Mouse (Mus musculus) G1E-ER4 (cell line): ENCODE data around the gene Slc25a10. TPM values are rescaled to one million over a fixed set of nuclear protein-coding genes. Genes with fewer than 3 reads are reported as not detected.

Experiments used
- GATA1 ChIP-seq: IDR thresholded peaks from one replicate; pipeline ENCODE4 v1.8.0; 2012; ENCODE audit warnings: low read length, inconsistent platforms
- polyA plus RNA-seq: library from polyadenylated mRNA; stranded (reverse); fragments of >175 nt; gene quantifications from 2 replicates; pipeline ENCODE4 v1.2.3, GENCODE M21; 2012

Slc25a10 gene
- 74.6 and 83.7 TPM in 2 replicates for polyA plus RNA-seq

DNA sequence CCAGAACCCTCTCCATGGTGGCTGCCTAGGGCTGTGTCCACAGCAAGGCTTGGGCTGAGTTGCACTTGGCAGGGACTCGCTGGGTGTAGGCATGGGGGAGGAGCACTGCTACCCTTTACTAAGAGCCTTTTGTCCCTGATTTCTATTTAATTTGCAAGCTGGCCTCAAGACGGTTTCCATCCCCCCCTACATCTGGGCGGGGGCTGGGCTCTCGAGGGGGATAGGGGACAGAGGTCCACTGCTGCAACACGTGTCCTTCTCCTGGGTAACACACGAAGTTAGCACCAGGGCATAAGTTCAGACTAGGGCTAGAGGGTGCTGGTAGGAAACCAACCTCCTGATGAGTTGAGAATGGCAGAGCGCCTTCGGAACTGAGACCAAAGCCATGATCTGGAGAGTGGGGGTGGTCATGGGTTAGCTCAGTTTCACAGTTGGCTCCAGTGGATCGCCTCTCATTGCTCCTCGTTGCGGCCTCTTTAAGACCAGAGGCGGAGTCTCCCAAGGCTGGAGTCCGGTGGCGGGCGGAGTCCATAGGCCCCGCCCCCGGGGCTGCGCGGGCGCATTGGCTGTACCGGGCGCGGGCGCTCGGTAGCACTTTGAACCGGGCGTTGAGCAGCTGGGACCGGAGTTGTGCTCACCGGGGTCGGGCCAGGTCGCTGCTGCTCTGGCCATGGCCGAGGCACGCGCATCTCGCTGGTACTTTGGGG, at the start of gene Slc25a10:
TSS of gene Slc25a10 (plus strand) at position 524 of the 707 bp plus-strand sequence.
- TF ChIP-seq GATA1 = no peak

DNA sequence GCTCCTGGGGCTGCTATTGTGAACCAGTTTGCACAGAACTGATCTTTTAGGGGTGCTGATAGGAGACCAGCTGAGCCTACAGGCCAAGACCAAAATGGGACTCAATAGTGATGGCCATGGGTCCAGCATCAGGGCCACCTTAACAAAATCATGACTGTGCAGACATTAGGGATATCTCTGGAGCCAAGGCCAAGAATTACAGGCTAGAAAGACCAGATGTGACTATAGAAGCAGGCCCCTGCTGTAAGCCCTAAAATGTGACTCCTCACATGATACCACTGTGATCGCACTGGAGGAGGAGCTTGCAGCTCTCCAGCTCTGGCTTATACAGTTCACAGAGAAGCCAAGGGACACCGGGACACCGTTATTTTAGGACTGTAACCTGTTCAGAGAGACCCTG, 49.3 kb upstream of the Slc25a10 start, which contains the start of gene Tspan10:
TSS of gene Tspan10 (plus strand) at position 301 of the 400 bp plus-strand sequence.
- no peak for TF ChIP-seq GATA1

DNA sequence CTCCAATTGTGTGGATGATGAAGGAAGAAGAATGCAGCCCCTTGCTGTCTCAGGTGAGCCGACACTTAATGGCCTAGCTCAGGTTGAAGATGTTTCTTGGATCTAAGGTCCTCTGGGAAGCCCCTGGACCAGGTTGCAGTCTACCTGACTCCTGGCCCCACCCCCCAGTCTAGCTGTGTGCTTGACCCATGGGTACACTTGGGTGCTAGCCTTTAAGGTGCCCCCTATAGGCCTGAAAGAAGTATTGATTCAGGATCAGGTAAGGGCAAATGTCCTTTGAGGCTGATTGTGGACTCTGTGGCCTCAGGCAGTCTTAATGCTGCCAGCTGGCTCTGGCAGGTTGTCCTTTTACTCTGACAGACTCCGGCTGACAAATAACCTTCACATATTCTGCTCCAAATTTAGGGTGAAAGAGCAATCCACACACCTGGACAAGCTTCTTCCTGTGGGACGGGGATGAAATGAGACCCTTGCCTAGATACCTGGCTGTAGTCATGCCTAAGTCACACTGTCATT, 48.8 kb upstream of the Slc25a10 start:
- no peak for TF ChIP-seq GATA1

DNA sequence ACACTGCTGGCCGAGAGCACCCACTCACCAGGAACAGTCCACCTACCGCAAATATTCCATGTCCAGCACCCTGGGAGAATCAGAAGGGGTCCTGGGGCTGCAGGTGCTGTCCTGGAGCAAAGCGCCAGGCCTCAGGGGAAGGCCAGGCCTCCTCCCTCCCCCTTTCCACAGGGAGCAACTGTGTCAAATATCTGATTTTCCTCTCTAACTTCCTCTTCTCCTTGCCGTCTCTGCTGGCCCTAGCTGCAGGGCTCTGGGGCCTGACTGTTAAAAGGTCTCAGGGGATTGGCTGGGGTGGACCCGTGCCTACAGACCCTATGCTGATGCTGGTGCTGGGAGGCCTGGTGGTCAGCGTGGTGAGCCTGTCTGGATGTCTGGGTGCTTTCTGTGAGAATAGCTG, 47.5 kb upstream of the Slc25a10 start:
- TF ChIP-seq GATA1 = no peak

DNA sequence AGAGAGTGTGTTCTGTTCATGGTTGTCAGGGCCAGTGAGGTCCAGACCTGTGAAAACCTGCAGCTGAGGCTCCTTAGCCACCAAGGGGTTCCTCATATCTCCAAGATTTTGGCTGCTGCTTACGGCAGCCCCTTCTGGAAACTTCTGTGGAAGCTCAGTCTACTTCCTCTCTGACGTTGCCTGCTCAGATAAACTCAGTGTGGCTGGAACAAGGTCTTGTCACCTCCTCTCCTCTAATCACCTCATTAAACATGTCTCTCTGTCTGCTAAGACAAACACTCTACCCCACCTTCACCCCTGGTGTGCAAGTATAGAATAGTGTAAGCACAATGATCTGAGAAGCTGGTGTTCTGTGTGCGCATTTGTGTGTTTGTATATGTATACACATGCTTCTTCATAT, 46.2 kb upstream of the Slc25a10 start:
- no peak for TF ChIP-seq GATA1

DNA sequence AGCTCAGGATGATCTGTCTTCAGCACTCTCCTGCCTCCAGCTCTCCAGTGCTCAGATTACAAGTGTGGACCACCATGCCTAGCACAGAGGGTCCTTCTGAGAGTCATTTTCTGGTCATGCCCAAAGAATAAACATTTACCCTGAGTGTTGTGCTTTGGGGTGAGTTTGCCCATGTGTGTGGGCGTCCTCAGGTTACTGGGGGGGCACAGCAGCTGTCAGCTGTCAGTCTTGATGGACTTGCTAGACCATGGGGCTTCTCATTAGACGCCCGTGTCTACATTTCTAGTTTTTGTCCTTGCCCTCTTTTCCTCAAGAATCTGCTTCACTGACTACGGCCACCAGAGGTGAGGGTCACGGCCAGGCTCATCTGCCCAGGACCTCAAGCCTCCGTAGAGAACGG, 44.5 kb upstream of the Slc25a10 start:
- TF ChIP-seq GATA1 = no peak

DNA sequence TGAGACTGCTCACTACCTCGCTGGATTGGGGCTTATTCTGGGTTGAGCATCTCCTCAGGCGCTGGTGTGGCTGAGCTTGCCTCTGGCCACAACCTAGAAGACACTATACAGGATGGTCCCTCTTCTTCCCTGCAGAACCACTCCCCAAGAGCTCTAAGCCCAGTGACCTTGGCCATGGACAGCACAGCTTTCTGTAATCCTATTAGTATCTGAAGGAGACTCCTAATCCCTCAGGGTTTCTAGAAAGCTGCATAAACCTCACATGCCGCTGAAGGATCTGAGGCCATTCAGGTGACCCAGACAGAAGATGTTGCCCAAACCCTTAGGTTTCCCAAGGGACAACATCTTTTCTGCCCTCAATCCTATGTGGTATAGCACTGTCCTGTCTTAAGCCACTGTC, 39.4 kb upstream of the Slc25a10 start:
- TF ChIP-seq GATA1 = no peak

- no peak for TF ChIP-seq GATA1
Measured at GRCm38 (mm10) chr11:120453306-120453705, 38.3 kb upstream of the Slc25a10 start, which contains the start of gene Pde6g. Pde6g (minus strand) TSS chr11:120453500.

DNA sequence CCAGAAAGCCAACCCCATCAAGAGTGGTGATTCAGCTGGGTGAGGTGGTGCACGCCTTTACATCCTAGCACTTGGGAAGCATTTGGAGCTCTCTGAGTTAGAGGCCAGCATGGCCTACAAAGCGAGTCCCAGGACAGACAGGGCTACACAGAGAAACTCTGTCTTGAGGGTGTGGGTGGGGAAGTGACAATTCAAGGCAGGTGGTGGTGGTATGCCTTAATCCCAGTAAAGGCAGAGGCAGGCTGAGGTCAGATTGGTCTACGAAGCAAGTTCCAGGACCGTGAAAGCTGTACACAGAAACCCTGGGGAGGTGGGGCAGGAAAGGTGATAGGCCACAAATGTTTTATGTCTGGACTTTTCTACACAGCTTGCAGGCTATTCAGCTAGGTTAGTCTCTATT, 36.7 kb upstream of the Slc25a10 start:
- TF ChIP-seq GATA1 = no peak

DNA sequence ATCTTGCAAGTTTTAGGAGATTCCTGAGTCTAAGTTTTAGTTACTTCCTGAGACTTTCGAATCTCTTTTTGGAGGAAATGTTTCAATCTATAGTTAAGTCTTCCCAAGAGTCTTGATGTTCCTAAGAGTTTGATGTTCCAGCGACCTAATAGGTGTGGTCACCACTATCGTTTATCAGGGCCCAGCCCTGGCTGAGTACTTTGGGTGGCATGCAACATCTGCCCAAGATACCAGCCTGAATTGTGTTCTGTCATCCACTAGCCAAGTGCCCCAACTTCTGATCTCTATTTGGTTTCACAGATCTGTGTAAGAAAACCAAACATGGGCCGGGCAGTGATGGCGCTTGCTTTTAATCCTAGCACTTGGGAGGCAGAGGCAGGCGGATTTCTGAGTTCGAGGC, 36.2 kb upstream of the Slc25a10 start:
- TF ChIP-seq GATA1 = no peak

GRCm38 (mm10) chr11:120457370-120457769, 34.3 kb upstream of the Slc25a10 start:
- no peak for TF ChIP-seq GATA1

- no peak for TF ChIP-seq GATA1
Measured at GRCm38 (mm10) chr11:120457772-120458751, 33.6 kb upstream of the Slc25a10 start, which contains the start of the genes Oxld1 and Ccdc137. Oxld1 (minus strand) TSS chr11:120458068. Ccdc137 (plus strand) TSS chr11:120458115.

- no peak for TF ChIP-seq GATA1
Measured at GRCm38 (mm10) chr11:120458847-120459597, 32.6 kb upstream of the Slc25a10 start.

DNA sequence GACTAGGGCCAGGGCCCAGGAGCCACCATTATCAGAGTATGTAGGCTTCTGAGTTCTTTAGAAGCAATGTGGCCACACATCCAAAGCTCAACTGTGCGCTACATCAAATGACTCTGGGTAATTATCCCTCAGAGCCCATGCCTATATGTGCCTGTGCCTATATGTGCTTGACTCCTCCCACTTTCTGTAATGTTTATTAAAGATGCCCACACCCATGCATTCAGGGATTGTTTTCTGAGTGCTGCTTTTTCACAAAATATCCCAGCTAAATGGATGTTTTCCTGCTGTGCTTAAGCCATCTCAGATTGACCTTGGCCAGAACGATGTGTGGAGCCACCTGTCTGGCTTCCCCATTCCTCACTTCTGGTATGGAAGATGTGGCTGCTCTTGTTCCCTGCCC, 28.1 kb upstream of the Slc25a10 start:
- no peak for TF ChIP-seq GATA1

- no peak for TF ChIP-seq GATA1
Measured at GRCm38 (mm10) chr11:120464365-120464764, 27.3 kb upstream of the Slc25a10 start.
